Comparison of ENCODE assay signal across 27 mouse cellular contexts in the genomic region with DNA sequence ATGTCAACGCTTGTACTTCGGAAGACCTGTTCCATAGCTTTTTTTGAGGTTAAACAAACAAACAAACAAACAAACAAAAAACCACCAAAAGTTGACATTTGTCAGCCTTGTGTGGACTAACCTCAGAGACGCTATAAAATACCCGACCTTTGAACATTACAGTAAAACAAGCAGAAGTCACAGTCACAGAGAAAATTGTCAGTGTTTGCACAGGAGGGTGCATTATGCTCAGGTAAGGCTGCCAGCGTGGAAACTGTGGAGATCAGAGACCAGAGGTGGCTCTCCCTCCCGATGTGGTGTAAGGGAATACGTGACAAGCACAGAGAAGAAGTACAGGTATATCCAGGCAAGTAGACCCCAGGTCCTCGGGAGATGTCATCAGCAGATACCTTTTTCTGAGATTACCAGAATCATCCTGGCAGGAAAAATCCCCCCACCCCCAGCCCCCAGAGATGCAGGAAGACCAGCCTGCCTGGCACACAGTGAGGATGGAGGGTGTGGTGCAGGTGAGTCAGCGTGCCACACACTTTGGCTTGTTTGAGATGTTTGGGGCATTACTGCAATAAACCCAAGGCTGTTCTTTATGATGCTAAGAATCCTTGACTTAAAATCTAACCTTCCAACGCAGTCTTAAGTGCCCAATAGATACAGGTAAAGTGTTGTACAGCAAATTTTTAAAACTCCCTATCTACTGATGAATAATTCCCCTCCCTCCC.
"Had no signal": no experiment of that assay in that cellular context is flagged by ENCODE, and none has a peak within 500 bp of the region (broad histone marks: within the 10 kb centered on the region; RNA-seq: fewer than 3 reads in every experiment).

No protein-coding gene starts in this region.

- ATAC-seq: forebrain, postnatal 0 days; hindbrain, embryonic 16.5 days; inflammation-experienced regulatory T-cells, adult 6 months had no signal

- H3K36me3 ChIP-seq: heart, embryonic 13.5 days; heart, embryonic 15.5 days; hindbrain, embryonic 10.5 days; hindbrain, embryonic 12.5 days; kidney, embryonic 15.5 days; limb, embryonic 10.5 days; limb, embryonic 12.5 days; liver, embryonic 13.5 days; liver, embryonic 15.5 days had no signal

- H3K27me3 ChIP-seq: hindbrain, embryonic 12.5 days; kidney, embryonic 15.5 days; liver, embryonic 13.5 days; liver, embryonic 15.5 days had no signal

- H3K9me3 ChIP-seq: heart, embryonic 13.5 days; heart, embryonic 15.5 days; hindbrain, embryonic 10.5 days; hindbrain, embryonic 12.5 days; kidney, embryonic 15.5 days; limb, embryonic 10.5 days; limb, embryonic 12.5 days; liver, embryonic 13.5 days; liver, embryonic 15.5 days had no signal

- DNase-seq: forebrain, postnatal 0 days; gastrocnemius, postnatal 14 days; gastrocnemius, postnatal 36 days; heart, adult 18-20 months; heart, postnatal 14 days; heart, postnatal 4 days; kidney, adult 11 months; kidney, adult 2 months; kidney, adult 9 months; kidney, postnatal 14 days; kidney, postnatal 36 days; liver; liver, embryonic 13.5 days had no signal

- H3K4me2 ChIP-seq: heart, embryonic 11.5 days; heart, embryonic 13.5 days; heart, embryonic 15.5 days; hindbrain, embryonic 12.5 days; hindbrain, embryonic 14.5 days; kidney, embryonic 15.5 days; limb, embryonic 12.5 days; liver, embryonic 11.5 days; liver, embryonic 13.5 days; liver, embryonic 15.5 days had no signal

- H3K27ac ChIP-seq: heart, embryonic 13.5 days; heart, embryonic 15.5 days; hindbrain, embryonic 10.5 days; hindbrain, embryonic 12.5 days; hindbrain, embryonic 14.5 days; kidney, embryonic 15.5 days; kidney, postnatal 0 days; limb, embryonic 10.5 days; limb, embryonic 12.5 days; liver, embryonic 13.5 days; liver, embryonic 15.5 days had no signal

- H3K4me1 ChIP-seq: heart, embryonic 13.5 days; heart, embryonic 15.5 days; hindbrain, embryonic 12.5 days; kidney, embryonic 15.5 days; limb, embryonic 10.5 days; limb, embryonic 12.5 days; liver, embryonic 13.5 days; liver, embryonic 15.5 days had no signal

- H3K4me3 ChIP-seq: heart, embryonic 13.5 days; heart, embryonic 15.5 days; hindbrain, embryonic 10.5 days; hindbrain, embryonic 12.5 days; kidney, embryonic 15.5 days; limb, embryonic 10.5 days; limb, embryonic 12.5 days; liver, embryonic 13.5 days; liver, embryonic 15.5 days had no signal

- H3K9ac ChIP-seq: forebrain, postnatal 0 days; heart, embryonic 13.5 days; heart, embryonic 15.5 days; hindbrain, embryonic 12.5 days; hindbrain, embryonic 14.5 days; kidney, embryonic 15.5 days; limb, embryonic 12.5 days; liver, embryonic 13.5 days; liver, embryonic 15.5 days had no signal
